Comparison of ENCODE assay signal across 24 mouse cellular contexts in genomic region chr8:123827523-123827922, GRCm38 (mm10). TPM values are rescaled to one million over a fixed set of nuclear protein-coding genes. Genes with fewer than 3 reads are reported as not detected.
DNase-seq lines count a peak whose midpoint lies in the region; TF ChIP-seq lines count a peak whose summit lies in the region.
"Had no signal": no experiment of that assay in that cellular context is flagged by ENCODE, and none has a peak within 500 bp of the region (broad histone marks: within the 10 kb centered on the region; RNA-seq: fewer than 3 reads in every experiment).

No protein-coding gene starts in this region.

- H3K27me3 ChIP-seq in cerebellum, adult 2 months (ENCODE audit: control insufficient read depth, insufficient read depth, low read length): no peaks in the 10 kb centered on the region
- H3K27me3 ChIP-seq in heart, adult 2 months (ENCODE audit: control insufficient read depth, insufficient read depth, low read length): no peaks in the 10 kb centered on the region
- H3K27me3 ChIP-seq: embryonic facial prominence, embryonic 13.5 days; forebrain, embryonic 12.5 days; forebrain, embryonic 15.5 days; heart, embryonic 13.5 days had no signal

- TF ChIP-seq POLR2A in cerebellum, adult 2 months (IDR thresholded peaks at IDR 0.05; ENCODE audit: borderline replicate concordance, insufficient read depth, low read length): no peak
- no peak for TF ChIP-seq POLR2A in heart, adult 2 months (IDR thresholded peaks at IDR 0.05; ENCODE audit: insufficient read depth, low read depth, low read length)

- peak overlapping the region; percentile 20; the same call in 1 of the 2 replicates for H3K27ac ChIP-seq in cerebellum, adult 2 months (ENCODE audit: insufficient read depth, low read length)
- no peak overlapping the region for H3K27ac ChIP-seq in heart, adult 2 months
- H3K27ac ChIP-seq: embryonic facial prominence, embryonic 10.5 days; embryonic facial prominence, embryonic 13.5 days; forebrain, embryonic 12.5 days; forebrain, embryonic 15.5 days; heart, embryonic 10.5 days; heart, embryonic 13.5 days; hindbrain, embryonic 14.5 days; hindbrain, postnatal 0 days had no signal

- 14% methylated on average over 13 of the region's 13 CpGs for WGBS in cerebellum, adult 2 months
- WGBS in heart, adult 2 months: 93% methylated on average over 13 of the region's 13 CpGs

- H3K4me1 ChIP-seq in cerebellum, adult 2 months (ENCODE audit: control insufficient read depth, insufficient read depth, low read length): peaks cover 29% of the 10 kb centered on the region
- no peaks in the 10 kb centered on the region for H3K4me1 ChIP-seq in heart, adult 2 months (ENCODE audit: control insufficient read depth, insufficient read depth, low read length)
- H3K4me1 ChIP-seq: embryonic facial prominence, embryonic 13.5 days; forebrain, embryonic 12.5 days; forebrain, embryonic 15.5 days; heart, embryonic 13.5 days had no signal

- DNase-seq in cerebellum, adult 2 months: peak; percentile 64 to 81
- no peak for DNase-seq in cerebellum, postnatal 4 days (ENCODE audit: low spot score in 2 of 2)
- DNase-seq in cerebellum, adult 8-10 months: peak; percentile 52
- peak; percentile 77 for DNase-seq in cerebellum, adult 9-11 months
- peak; percentile 72 for DNase-seq in cerebellum, postnatal 25 days
- DNase-seq in thymus, postnatal 36 days: no peak
- DNase-seq in heart, adult 2 months: no peak
- no peak for DNase-seq in embryo, embryonic 9.5 days (ENCODE audit: extremely low spot score)
- DNase-seq: adrenal gland, adult 2 months; adrenal gland, postnatal 14 days; gastrocnemius, postnatal 25 days; heart, adult 18-20 months; heart, postnatal 14 days; heart, postnatal 4 days; kidney, adult 18-20 months had no signal

- no peak for TF ChIP-seq EP300 in heart, adult 2 months (IDR thresholded peaks at IDR 0.05; ENCODE audit: insufficient read depth, low read depth, low read length)

- no peak for TF ChIP-seq CTCF in cerebellum, adult 2 months (IDR thresholded peaks at IDR 0.05; ENCODE audit: borderline replicate concordance, insufficient read depth, low read depth, low read length)
- TF ChIP-seq CTCF in heart, adult 2 months (IDR thresholded peaks at IDR 0.05): no peak

- no peak overlapping the region for H3K9ac ChIP-seq in heart, adult 2 months (ENCODE audit: low read depth, low read length)
- H3K9ac ChIP-seq: embryonic facial prominence, embryonic 13.5 days; forebrain, embryonic 12.5 days; forebrain, embryonic 15.5 days; heart, embryonic 13.5 days; hindbrain, embryonic 14.5 days had no signal

- no peak overlapping the region for H3K4me3 ChIP-seq in cerebellum, adult 2 months (replicated peaks; ENCODE audit: insufficient read depth, low read depth, low read length)
- H3K4me3 ChIP-seq in heart, adult 2 months: no peak overlapping the region
- H3K4me3 ChIP-seq: embryonic facial prominence, embryonic 10.5 days; embryonic facial prominence, embryonic 13.5 days; erythroblast, embryonic 14.5 days; forebrain, embryonic 12.5 days; forebrain, embryonic 15.5 days; heart, embryonic 10.5 days; heart, embryonic 13.5 days had no signal

- intact Hi-C loops in heart, adult 2 months (cut with DNase I): no loop called here

- H3K36me3 ChIP-seq in heart, adult 2 months (ENCODE audit: control insufficient read depth, insufficient read depth, low read length): no peaks in the 10 kb centered on the region

- H3K79me2 ChIP-seq in heart, adult 2 months (replicated peaks; ENCODE audit: control insufficient read depth, insufficient read depth, low read length): no peaks in the 10 kb centered on the region

RNA-seq across cellular contexts. Expression of gene Rab4a, which starts 21.7 kb away (rescaled TPM):
- 102 and 111 TPM in 2 replicates for polyA plus RNA-seq in cerebellum, adult 2 months (2012; rRNA removed)
- total RNA-seq in heart, adult 2 months (2021): 1 to 10 TPM; 7.7 to 8.4 TPM
- 10.6 and 12.7 TPM in 2 replicates for polyA plus RNA-seq in heart, adult 2 months (2012; rRNA removed)

RNA-seq across cellular contexts. Expression of gene Ccsap, which starts 32.5 kb away (rescaled TPM):
- 19.6 and 23.5 TPM in 2 replicates for polyA plus RNA-seq in cerebellum, adult 2 months (2012; rRNA removed)
- total RNA-seq in heart, adult 2 months (2021): under 1 TPM; 0.68 to 0.81 TPM
- 0.18 and 0.70 TPM in 2 replicates for polyA plus RNA-seq in heart, adult 2 months (2012; rRNA removed)

Comparison
In these comparisons a context has a peak if more than half of its experiments do, and no peak if none do; other contexts are left out.
1. DNase-seq: peak in cerebellum, adult 2 months (2 of 2), cerebellum, adult 8-10 months (single experiment), cerebellum, adult 9-11 months (single experiment) and cerebellum, postnatal 25 days (2 of 2); none in cerebellum, postnatal 4 days (0 of 2), thymus, postnatal 36 days (0 of 2), heart, adult 2 months (0 of 2) and embryo, embryonic 9.5 days (single experiment).
2. RNA of gene Ccsap, which starts 32.5 kb away (polyA plus RNA-seq): 19.6 to 23.5 TPM in cerebellum, adult 2 months; 0.18 to 0.70 TPM in heart, adult 2 months; every median in the first group is over 10 times any median in the second.